Mouse (Mus musculus): ENCODE measurements at regions not wholly inside any gene's neighbourhood (a gene's known extent, or its start where the extent isn't known, plus 50 kb on each side); places are given as distances from the start of the nearest gene placed in this dataset.

DNA sequence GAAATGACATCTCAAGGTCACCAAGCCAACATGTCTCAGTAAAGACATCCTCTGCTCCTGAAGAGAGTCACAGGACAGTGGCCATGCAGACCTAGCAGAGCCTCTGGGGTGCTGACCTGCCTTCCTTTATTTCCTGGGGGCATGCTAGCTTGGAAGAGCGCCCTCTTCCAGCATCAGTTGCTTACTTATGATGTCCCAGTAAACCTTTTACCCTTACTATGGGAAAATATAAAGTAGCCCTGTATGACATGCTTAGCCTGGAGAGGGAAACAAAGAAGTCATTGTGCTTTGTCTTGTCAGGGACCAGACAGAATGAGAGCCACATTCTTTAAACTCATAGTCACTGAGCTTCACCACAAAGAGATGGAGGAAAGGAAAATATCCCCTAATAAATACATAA lies 82.9 kb downstream of the Postn start:
- WGBS: 59% methylated on average over 1 of the region's 1 CpGs
- no peaks in the 10 kb centered on the region for H3K27me3 ChIP-seq (replicated peaks; ENCODE audit: control insufficient read depth, insufficient read depth, low read length)
- no peak overlapping the region for H3K9ac ChIP-seq (ENCODE audit: low read length)
- no peak overlapping the region for H3K4me3 ChIP-seq (ENCODE audit: low read depth, low read length)
- DNase-seq (ENCODE audit: low spot score) (no peak), ATAC-seq (no peak)
- no peak overlapping the region for H3K4me2 ChIP-seq (ENCODE audit: low read length)
- no peaks in the 10 kb centered on the region for H3K9me3 ChIP-seq (replicated peaks; ENCODE audit: control insufficient read depth, low read length)
- no peak overlapping the region for H3K27ac ChIP-seq (ENCODE audit: low read depth, low read length)
- H3K36me3 ChIP-seq (ENCODE audit: control insufficient read depth, insufficient read depth, low read length): no peaks in the 10 kb centered on the region
- no peaks in the 10 kb centered on the region for H3K4me1 ChIP-seq (ENCODE audit: control insufficient read depth, insufficient read depth, low read length)

- Histone ChIP-seq H3K4me2 (ENCODE audit: low read length) (no peak overlapping the region), H3K9me3 (replicated peaks; ENCODE audit: control insufficient read depth, low read length) (no peaks in the 10 kb centered on the region), H3K9ac (ENCODE audit: low read length) (no peak overlapping the region), H3K4me1 (ENCODE audit: control insufficient read depth, insufficient read depth, low read length) (no peaks in the 10 kb centered on the region), H3K36me3 (ENCODE audit: control insufficient read depth, insufficient read depth, low read length) (no peaks in the 10 kb centered on the region), H3K27me3 (replicated peaks; ENCODE audit: control insufficient read depth, insufficient read depth, low read length) (no peaks in the 10 kb centered on the region), H3K27ac (ENCODE audit: low read depth, low read length) (no peak overlapping the region), H3K4me3 (ENCODE audit: low read depth, low read length) (no peak overlapping the region)
- no peak for ATAC-seq
- DNase-seq (ENCODE audit: low spot score): no peak
- WGBS: 37% methylated on average over 3 of the region's 3 CpGs
These were observed 86.0 kb downstream of the Postn start for GRCm38 (mm10) chr3:54446889-54447288.

- Histone ChIP-seq H3K9me3 (replicated peaks; ENCODE audit: control insufficient read depth, low read length) (no peaks in the 10 kb centered on the region), H3K4me3 (ENCODE audit: low read depth, low read length) (no peak overlapping the region), H3K27me3 (replicated peaks; ENCODE audit: control insufficient read depth, insufficient read depth, low read length) (no peaks in the 10 kb centered on the region), H3K36me3 (ENCODE audit: control insufficient read depth, insufficient read depth, low read length) (no peaks in the 10 kb centered on the region), H3K4me2 (ENCODE audit: low read length) (no peak overlapping the region), H3K27ac (ENCODE audit: low read depth, low read length) (no peak overlapping the region), H3K9ac (ENCODE audit: low read length) (no peak overlapping the region), H3K4me1 (ENCODE audit: control insufficient read depth, insufficient read depth, low read length) (no peaks in the 10 kb centered on the region)
- DNase-seq (ENCODE audit: low spot score) (no peak), ATAC-seq (no peak)
- WGBS: 86% methylated on average over 2 of the region's 2 CpGs
These were observed 96.5 kb downstream of the Postn start for GRCm38 (mm10) chr3:54457416-54457815.

- Histone ChIP-seq H3K9me3 (replicated peaks; ENCODE audit: control insufficient read depth, low read length) (no peaks in the 10 kb centered on the region), H3K27me3 (replicated peaks; ENCODE audit: control insufficient read depth, insufficient read depth, low read length) (no peaks in the 10 kb centered on the region), H3K4me3 (ENCODE audit: low read depth, low read length) (no peak overlapping the region), H3K27ac (ENCODE audit: low read depth, low read length) (no peak overlapping the region), H3K9ac (ENCODE audit: low read length) (no peak overlapping the region), H3K4me2 (ENCODE audit: low read length) (no peak overlapping the region), H3K4me1 (ENCODE audit: control insufficient read depth, insufficient read depth, low read length) (no peaks in the 10 kb centered on the region), H3K36me3 (ENCODE audit: control insufficient read depth, insufficient read depth, low read length) (no peaks in the 10 kb centered on the region)
- DNase-seq (ENCODE audit: low spot score) (no peak), ATAC-seq (no peak)
- 87% methylated on average over 6 of the region's 6 CpGs for WGBS
These were observed 100.5 kb downstream of the Postn start for GRCm38 (mm10) chr3:54461366-54461765.

DNA sequence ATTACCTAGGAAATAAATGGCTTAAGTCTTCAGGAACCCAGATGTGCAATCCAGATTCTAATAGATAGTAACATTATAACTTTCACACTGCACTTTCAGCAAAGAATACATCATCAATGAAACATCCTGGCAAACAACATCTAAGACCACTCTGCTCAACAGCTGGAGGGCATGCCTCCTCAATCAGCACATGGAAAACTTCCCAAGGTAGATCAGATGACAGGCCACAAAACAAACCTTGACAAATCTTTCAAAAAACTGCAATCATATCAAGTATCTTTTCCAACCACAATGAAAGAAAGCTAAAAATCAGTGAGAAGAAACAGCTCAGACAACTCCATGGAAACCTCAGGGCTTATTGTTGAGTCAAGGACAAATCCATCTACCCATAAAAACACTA lies 105.2 kb downstream of the Postn start:
- Histone ChIP-seq H3K27me3 (replicated peaks; ENCODE audit: control insufficient read depth, insufficient read depth, low read length) (no peaks in the 10 kb centered on the region), H3K27ac (ENCODE audit: low read depth, low read length) (no peak overlapping the region), H3K4me1 (ENCODE audit: control insufficient read depth, insufficient read depth, low read length) (no peaks in the 10 kb centered on the region), H3K4me3 (ENCODE audit: low read depth, low read length) (no peak overlapping the region), H3K9ac (ENCODE audit: low read length) (no peak overlapping the region), H3K36me3 (ENCODE audit: control insufficient read depth, insufficient read depth, low read length) (no peaks in the 10 kb centered on the region), H3K4me2 (ENCODE audit: low read length) (no peak overlapping the region), H3K9me3 (replicated peaks; ENCODE audit: control insufficient read depth, low read length) (no peaks in the 10 kb centered on the region)
- ATAC-seq (no peak), DNase-seq (ENCODE audit: low spot score) (no peak)

GRCm38 (mm10) chr3:54474209-54474608 lies 113.3 kb downstream of the Postn start:
- no peaks in the 10 kb centered on the region for H3K4me1 ChIP-seq (ENCODE audit: control insufficient read depth, insufficient read depth, low read length)
- 93% methylated on average over 6 of the region's 6 CpGs for WGBS
- no peak overlapping the region for H3K27ac ChIP-seq (ENCODE audit: low read depth, low read length)
- no peak overlapping the region for H3K9ac ChIP-seq (ENCODE audit: low read length)
- H3K4me2 ChIP-seq (ENCODE audit: low read length): no peak overlapping the region
- H3K27me3 ChIP-seq (replicated peaks; ENCODE audit: control insufficient read depth, insufficient read depth, low read length): no peaks in the 10 kb centered on the region
- H3K36me3 ChIP-seq (ENCODE audit: control insufficient read depth, insufficient read depth, low read length): no peaks in the 10 kb centered on the region
- DNase-seq (ENCODE audit: low spot score): no peak
- no peaks in the 10 kb centered on the region for H3K9me3 ChIP-seq (replicated peaks; ENCODE audit: control insufficient read depth, low read length)
- ATAC-seq: no peak
- H3K4me3 ChIP-seq (ENCODE audit: low read depth, low read length): no peak overlapping the region

DNA sequence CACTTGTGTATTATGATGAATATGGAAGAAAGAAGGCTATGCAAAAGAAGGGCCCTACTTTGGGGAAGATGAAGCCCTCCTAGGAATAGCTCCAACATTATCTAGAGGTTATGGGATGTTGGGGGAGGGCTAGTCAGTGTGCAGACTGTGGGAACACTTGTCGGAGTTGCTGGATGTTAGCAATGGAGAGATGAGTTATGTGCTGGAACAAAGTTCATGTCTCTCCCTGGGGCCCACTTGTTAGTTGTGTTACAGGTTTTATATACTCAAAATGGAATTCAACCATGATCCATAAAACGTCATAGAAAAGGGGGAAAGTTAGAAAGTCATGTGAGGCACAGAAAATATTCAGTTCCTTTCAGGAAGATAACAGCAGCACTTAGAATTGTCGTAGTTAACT lies 115.0 kb downstream of the Postn start:
- no peak overlapping the region for H3K27ac ChIP-seq (ENCODE audit: low read depth, low read length)
- no peak overlapping the region for H3K4me2 ChIP-seq (ENCODE audit: low read length)
- no peaks in the 10 kb centered on the region for H3K36me3 ChIP-seq (ENCODE audit: control insufficient read depth, insufficient read depth, low read length)
- no peaks in the 10 kb centered on the region for H3K9me3 ChIP-seq (replicated peaks; ENCODE audit: control insufficient read depth, low read length)
- ATAC-seq (no peak), DNase-seq (ENCODE audit: low spot score) (no peak)
- H3K9ac ChIP-seq (ENCODE audit: low read length): no peak overlapping the region
- H3K4me3 ChIP-seq (ENCODE audit: low read depth, low read length): no peak overlapping the region
- 88% methylated on average over 3 of the region's 3 CpGs for WGBS
- no peaks in the 10 kb centered on the region for H3K4me1 ChIP-seq (ENCODE audit: control insufficient read depth, insufficient read depth, low read length)
- no peaks in the 10 kb centered on the region for H3K27me3 ChIP-seq (replicated peaks; ENCODE audit: control insufficient read depth, insufficient read depth, low read length)

DNA sequence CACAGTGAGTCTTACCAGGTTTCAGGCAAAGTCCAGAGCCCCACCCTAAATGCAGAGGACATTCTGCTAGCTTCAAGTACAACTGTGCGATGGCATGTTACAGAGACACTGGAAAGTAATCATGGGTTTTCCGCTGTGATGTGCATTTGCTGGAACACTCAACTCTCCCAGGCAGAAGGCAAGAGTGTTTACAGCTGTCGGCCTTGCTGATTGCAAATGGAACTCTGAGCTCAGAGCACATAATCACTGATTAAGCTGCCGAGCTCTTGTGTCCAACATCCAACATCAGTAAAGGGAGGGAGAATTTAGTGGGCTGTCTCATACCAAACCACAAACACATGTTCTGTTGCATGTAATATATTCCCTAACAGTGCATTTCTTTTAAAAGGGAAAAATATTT lies 117.1 kb downstream of the Postn start:
- no peaks in the 10 kb centered on the region for H3K36me3 ChIP-seq (ENCODE audit: control insufficient read depth, insufficient read depth, low read length)
- H3K9ac ChIP-seq (ENCODE audit: low read length): no peak overlapping the region
- H3K4me3 ChIP-seq (ENCODE audit: low read depth, low read length): no peak overlapping the region
- ATAC-seq (no peak), DNase-seq (ENCODE audit: low spot score) (no peak)
- no peaks in the 10 kb centered on the region for H3K27me3 ChIP-seq (replicated peaks; ENCODE audit: control insufficient read depth, insufficient read depth, low read length)
- no peaks in the 10 kb centered on the region for H3K4me1 ChIP-seq (ENCODE audit: control insufficient read depth, insufficient read depth, low read length)
- H3K9me3 ChIP-seq (replicated peaks; ENCODE audit: control insufficient read depth, low read length): no peaks in the 10 kb centered on the region
- H3K4me2 ChIP-seq (ENCODE audit: low read length): no peak overlapping the region
- WGBS: 80% methylated on average over 4 of the region's 4 CpGs
- H3K27ac ChIP-seq (ENCODE audit: low read depth, low read length): no peak overlapping the region

DNA sequence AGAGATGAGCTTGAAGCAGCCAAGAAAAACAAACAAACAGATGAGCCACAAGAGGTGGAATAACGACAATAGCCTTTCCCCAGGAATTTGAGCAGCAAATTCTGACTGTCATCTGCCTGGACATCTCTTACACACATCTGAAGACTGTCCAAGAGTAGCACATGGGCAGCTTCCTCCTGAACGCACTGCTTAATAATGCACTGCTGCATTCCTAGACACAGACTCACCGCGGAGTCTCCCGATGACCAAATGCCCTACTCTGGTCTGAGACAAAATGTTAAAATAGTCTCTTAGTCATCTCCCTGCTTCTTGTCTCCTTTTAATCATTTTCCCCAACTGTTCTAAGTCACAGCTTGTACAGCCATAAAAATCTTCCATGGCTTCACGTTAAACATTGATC lies 119.3 kb downstream of the Postn start:
- no peaks in the 10 kb centered on the region for H3K4me1 ChIP-seq (ENCODE audit: control insufficient read depth, insufficient read depth, low read length)
- H3K9ac ChIP-seq (ENCODE audit: low read length): no peak overlapping the region
- 88% methylated on average over 6 of the region's 6 CpGs for WGBS
- no peak for ATAC-seq
- H3K4me2 ChIP-seq (ENCODE audit: low read length): no peak overlapping the region
- H3K9me3 ChIP-seq (replicated peaks; ENCODE audit: control insufficient read depth, low read length): no peaks in the 10 kb centered on the region
- H3K36me3 ChIP-seq (ENCODE audit: control insufficient read depth, insufficient read depth, low read length): no peaks in the 10 kb centered on the region
- no peak overlapping the region for H3K27ac ChIP-seq (ENCODE audit: low read depth, low read length)
- no peak overlapping the region for H3K4me3 ChIP-seq (ENCODE audit: low read depth, low read length)
- no peaks in the 10 kb centered on the region for H3K27me3 ChIP-seq (replicated peaks; ENCODE audit: control insufficient read depth, insufficient read depth, low read length)
- no peak for DNase-seq (ENCODE audit: low spot score)

GRCm38 (mm10) chr3:54487346-54487745 lies 126.4 kb downstream of the Postn start:
- Histone ChIP-seq H3K4me3 (ENCODE audit: low read depth, low read length) (no peak overlapping the region), H3K27ac (ENCODE audit: low read depth, low read length) (no peak overlapping the region), H3K9ac (ENCODE audit: low read length) (no peak overlapping the region), H3K36me3 (ENCODE audit: control insufficient read depth, insufficient read depth, low read length) (no peaks in the 10 kb centered on the region), H3K4me2 (ENCODE audit: low read length) (no peak overlapping the region), H3K27me3 (replicated peaks; ENCODE audit: control insufficient read depth, insufficient read depth, low read length) (no peaks in the 10 kb centered on the region), H3K9me3 (replicated peaks; ENCODE audit: control insufficient read depth, low read length) (no peaks in the 10 kb centered on the region), H3K4me1 (ENCODE audit: control insufficient read depth, insufficient read depth, low read length) (no peaks in the 10 kb centered on the region)
- DNase-seq (ENCODE audit: low spot score) (no peak), ATAC-seq (no peak)
- WGBS: 98% methylated on average over 2 of the region's 2 CpGs

Measured in forebrain, embryonic 14.5 days (tissue).